Mouse (Mus musculus): ENCODE measurements at regions not wholly inside any gene's neighbourhood (a gene's known extent, or its start where the extent isn't known, plus 50 kb on each side); places are given as distances from the start of the nearest gene placed in this dataset.

DNA sequence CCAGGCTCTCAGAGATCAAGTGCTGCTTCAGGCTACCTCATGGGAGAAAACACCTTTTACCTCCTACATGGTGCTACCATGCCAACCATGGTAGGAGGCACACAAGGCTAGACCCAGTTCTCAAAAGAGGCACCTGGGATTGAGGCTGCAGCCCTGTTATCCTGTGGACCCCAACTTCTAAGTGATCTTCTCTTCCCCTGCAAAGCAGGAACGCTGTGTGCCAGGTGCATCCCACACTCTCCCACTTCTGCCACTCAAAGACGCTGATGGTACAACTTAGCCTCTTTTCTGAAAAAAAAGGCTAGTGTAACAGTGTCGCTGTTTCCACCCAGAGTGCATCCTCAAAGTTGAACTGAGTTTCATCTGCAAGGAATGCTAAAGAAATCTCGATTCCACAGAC, 138.7 kb downstream of the Npy start:
- Histone ChIP-seq H3K4me1 (replicated peaks) (no peaks in the 10 kb centered on the region), H3K4me3 (replicated peaks) (no peak overlapping the region), H3K27ac (replicated peaks) (no peak overlapping the region), H3K9me3 (replicated peaks) (no peaks in the 10 kb centered on the region), H3K36me3 (replicated peaks) (no peaks in the 10 kb centered on the region), H3K4me2 (no peak overlapping the region), H3K9ac (no peak overlapping the region), H3K27me3 (no peaks in the 10 kb centered on the region)
- WGBS (ENCODE audit: insufficient replicate concordance) = 65% methylated on average over 4 of the region's 4 CpGs
- no peak for ATAC-seq (ENCODE audit: insufficient read depth)

DNA sequence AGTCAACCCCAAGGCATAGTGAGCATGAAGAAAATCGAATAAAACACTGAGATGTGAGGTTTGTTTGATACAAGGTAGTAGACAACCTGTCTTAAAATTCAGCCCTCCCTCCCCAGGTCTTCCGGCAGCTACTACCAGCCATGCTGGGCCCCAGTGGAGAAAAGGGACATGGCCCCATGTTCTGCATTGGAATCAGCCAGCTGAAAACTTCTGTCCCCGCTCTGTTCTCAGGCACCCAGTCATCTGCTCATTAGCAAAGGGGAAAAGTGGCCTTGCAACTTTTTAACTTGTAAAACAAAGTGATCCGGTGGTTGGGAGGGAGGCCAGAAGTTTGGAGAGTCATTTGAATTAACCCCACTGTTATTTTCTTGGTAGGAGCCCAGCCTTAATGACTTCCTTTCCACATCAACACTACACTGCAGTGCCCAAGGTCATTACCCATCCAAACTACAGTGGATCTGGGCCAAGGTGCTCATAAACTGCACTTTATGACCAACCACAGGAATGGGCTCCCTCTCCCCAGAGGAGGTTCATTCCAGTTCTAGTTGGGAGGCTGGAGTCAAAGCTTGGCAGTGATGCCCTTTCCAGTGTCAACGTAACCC, 143.5 kb downstream of the Npy start:
- 73% methylated on average over 5 of the region's 5 CpGs for WGBS (ENCODE audit: insufficient replicate concordance)
- Histone ChIP-seq H3K4me2 (no peak overlapping the region), H3K4me1 (replicated peaks) (no peaks in the 10 kb centered on the region), H3K27ac (replicated peaks) (no peak overlapping the region), H3K4me3 (replicated peaks) (no peak overlapping the region), H3K9ac (no peak overlapping the region), H3K27me3 (no peaks in the 10 kb centered on the region), H3K36me3 (replicated peaks) (no peaks in the 10 kb centered on the region), H3K9me3 (replicated peaks) (no peaks in the 10 kb centered on the region)
- ATAC-seq (ENCODE audit: insufficient read depth) = no peak

DNA sequence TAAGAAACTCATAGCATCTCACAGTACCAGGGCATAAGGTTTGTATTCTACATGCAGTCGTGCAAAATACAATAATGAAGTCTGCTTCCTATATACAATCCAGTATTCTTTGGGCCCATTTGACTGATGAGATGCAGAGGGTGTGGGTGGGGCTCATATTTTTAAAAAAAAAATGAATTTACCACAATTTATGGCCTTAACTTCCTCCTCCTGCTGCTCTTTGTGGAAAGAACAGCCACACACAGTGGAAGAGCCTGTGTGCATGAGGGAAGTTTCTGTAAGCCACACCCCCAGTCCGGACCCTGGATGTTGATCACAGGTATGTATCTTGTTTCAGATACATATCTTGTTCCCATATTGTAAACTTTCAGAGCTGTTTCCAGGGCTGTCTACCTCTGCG, 143.5 kb upstream of the Mpp6 start:
- no peak overlapping the region for H3K4me3 ChIP-seq (replicated peaks)
- no peaks in the 10 kb centered on the region for H3K27me3 ChIP-seq
- 51% methylated on average over 3 of the region's 3 CpGs for WGBS (ENCODE audit: insufficient replicate concordance)
- no peak overlapping the region for H3K9ac ChIP-seq
- H3K36me3 ChIP-seq (replicated peaks) = no peaks in the 10 kb centered on the region
- H3K9me3 ChIP-seq (replicated peaks) = no peaks in the 10 kb centered on the region
- no peak overlapping the region for H3K27ac ChIP-seq (replicated peaks)
- H3K4me1 ChIP-seq (replicated peaks) = no peaks in the 10 kb centered on the region
- ATAC-seq (ENCODE audit: insufficient read depth) = no peak
- H3K4me2 ChIP-seq = no peak overlapping the region

DNA sequence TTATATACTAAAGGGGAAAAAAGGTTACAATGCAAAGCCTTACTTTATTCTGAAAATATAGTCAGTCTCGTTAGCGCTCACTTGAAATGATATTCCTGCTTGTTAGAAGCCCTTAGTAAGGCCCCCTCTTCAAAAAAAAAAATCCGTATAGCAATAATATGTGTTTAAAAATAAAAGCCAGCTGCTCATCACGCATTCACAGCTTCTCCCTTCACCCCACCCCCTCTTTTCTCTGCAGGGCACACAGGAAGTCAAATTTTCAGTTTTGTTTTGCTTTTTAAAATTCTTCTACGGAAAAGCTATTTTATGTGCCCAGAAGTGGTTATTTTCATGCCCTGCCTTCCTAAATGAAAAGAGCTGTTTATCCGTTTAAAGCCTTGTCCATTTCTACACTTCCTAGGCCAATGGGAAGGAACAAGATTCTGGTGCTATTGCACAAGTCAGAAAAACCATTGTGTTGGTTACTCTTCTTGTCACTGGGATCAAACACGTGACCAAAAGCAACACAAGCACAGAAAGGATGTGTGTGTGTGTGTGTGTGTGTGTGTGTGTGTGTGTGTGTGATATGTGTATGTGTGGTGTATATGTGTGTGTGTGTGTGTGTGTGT, 136.7 kb upstream of the Mpp6 start:
- Histone ChIP-seq H3K36me3 (replicated peaks) (no peaks in the 10 kb centered on the region), H3K4me2 (no peak overlapping the region), H3K9ac (no peak overlapping the region), H3K4me3 (replicated peaks) (no peak overlapping the region), H3K9me3 (replicated peaks) (no peaks in the 10 kb centered on the region), H3K4me1 (replicated peaks) (no peaks in the 10 kb centered on the region), H3K27ac (replicated peaks) (no peak overlapping the region), H3K27me3 (no peaks in the 10 kb centered on the region)
- ATAC-seq (ENCODE audit: insufficient read depth) = no peak
- WGBS (ENCODE audit: insufficient replicate concordance) = 53% methylated on average over 7 of the region's 7 CpGs

DNA sequence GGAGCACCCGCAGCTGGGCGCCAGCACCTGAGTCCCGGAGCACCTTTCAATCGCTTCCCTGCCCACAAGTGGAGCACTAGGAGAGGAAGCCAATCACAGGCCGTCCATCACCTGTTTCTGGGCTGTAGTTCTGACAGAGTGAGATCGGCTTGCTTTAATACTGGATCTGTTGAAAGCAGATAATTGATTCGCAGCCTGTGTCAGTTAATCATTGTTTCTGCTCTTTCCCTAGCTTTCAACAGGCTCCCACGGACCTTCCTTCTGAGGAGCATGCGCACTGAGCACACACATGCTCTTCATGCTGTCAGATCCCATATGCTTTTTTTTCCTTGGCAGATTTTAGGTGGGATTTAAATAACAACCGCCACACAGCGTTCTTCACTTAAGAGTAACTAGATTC, 132.3 kb upstream of the Mpp6 start:
- no peak for ATAC-seq (ENCODE audit: insufficient read depth)
- Histone ChIP-seq H3K9ac (no peak overlapping the region), H3K27me3 (no peaks in the 10 kb centered on the region), H3K27ac (replicated peaks) (no peak overlapping the region), H3K4me2 (no peak overlapping the region), H3K36me3 (replicated peaks) (no peaks in the 10 kb centered on the region), H3K9me3 (replicated peaks) (no peaks in the 10 kb centered on the region), H3K4me1 (replicated peaks) (no peaks in the 10 kb centered on the region), H3K4me3 (replicated peaks) (no peak overlapping the region)
- 63% methylated on average over 11 of the region's 11 CpGs for WGBS (ENCODE audit: insufficient replicate concordance)

DNA sequence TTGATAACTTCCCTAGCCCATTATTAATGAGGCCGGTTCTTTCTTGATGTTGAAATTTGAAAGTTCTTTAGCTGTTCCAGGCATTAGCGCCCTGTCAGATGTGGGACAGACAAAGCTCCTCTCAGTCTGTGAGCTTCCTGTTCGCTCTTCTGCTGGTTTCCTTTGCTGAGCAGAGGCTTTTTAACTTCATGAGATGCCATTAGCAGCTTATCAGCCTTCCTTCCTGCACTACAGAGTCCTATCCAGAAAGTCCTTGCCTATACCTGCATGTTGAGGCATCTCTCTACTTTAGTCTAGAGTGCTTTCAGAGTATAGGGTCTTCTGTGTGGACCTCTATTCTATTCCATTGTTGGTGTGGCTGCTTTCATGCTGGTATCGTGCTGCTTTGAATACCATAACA, 126.3 kb upstream of the Mpp6 start:
- no peaks in the 10 kb centered on the region for H3K9me3 ChIP-seq (replicated peaks)
- no peak overlapping the region for H3K4me2 ChIP-seq
- H3K27me3 ChIP-seq = no peaks in the 10 kb centered on the region
- H3K9ac ChIP-seq = no peak overlapping the region
- 38% methylated on average over 4 of the region's 4 CpGs for WGBS (ENCODE audit: insufficient replicate concordance)
- no peak overlapping the region for H3K27ac ChIP-seq (replicated peaks)
- H3K4me3 ChIP-seq (replicated peaks) = no peak overlapping the region
- ATAC-seq (ENCODE audit: insufficient read depth) = no peak
- no peaks in the 10 kb centered on the region for H3K36me3 ChIP-seq (replicated peaks)
- H3K4me1 ChIP-seq (replicated peaks) = no peaks in the 10 kb centered on the region

DNA sequence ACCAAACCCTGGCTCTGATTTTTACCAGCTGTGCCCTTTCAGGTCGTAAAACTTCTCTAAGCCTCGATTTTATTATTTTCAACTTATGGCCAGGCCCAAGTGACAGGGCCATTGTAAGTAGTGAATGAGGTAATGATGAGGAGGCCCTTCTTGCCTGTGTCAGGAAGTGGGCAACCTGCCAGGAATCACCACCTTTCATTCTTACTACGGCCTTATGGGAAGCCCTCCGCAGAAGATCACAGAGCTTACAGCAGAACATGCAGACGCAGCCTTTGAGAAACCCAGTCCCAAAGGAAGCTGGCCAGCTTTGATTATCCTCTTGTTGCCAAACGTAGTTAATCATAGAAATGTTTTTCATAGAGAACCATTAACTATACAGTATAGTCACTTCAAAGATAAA, 124.9 kb upstream of the Mpp6 start:
- H3K27me3 ChIP-seq = no peaks in the 10 kb centered on the region
- WGBS (ENCODE audit: insufficient replicate concordance) = 38% methylated on average over 6 of the region's 6 CpGs
- ATAC-seq (ENCODE audit: insufficient read depth) = no peak
- H3K27ac ChIP-seq (replicated peaks) = no peak overlapping the region
- H3K4me1 ChIP-seq (replicated peaks) = no peaks in the 10 kb centered on the region
- H3K4me2 ChIP-seq = no peak overlapping the region
- H3K9ac ChIP-seq = no peak overlapping the region
- H3K36me3 ChIP-seq (replicated peaks) = no peaks in the 10 kb centered on the region
- H3K9me3 ChIP-seq (replicated peaks) = no peaks in the 10 kb centered on the region
- no peak overlapping the region for H3K4me3 ChIP-seq (replicated peaks)

DNA sequence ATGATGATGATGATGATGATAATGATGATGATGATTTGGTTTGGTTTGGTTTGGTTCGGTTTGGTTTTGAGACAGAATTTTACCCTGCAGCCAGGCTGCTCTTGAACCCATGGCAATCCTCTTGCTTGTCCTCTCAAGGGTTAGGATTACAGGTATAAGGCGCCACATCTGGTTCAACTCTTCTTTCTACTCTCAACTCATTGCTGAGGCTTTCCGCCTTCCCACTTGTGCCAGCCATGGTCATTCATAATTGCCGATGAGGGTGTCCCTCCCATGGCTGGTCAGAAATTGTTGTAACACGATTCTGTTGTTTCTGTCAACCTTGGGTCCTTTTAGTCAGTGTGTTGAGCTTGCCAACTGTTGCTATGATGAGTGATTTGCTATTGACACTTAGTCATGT, 122.9 kb upstream of the Mpp6 start:
- no peaks in the 10 kb centered on the region for H3K9me3 ChIP-seq (replicated peaks)
- no peak overlapping the region for H3K4me3 ChIP-seq (replicated peaks)
- 64% methylated on average over 5 of the region's 5 CpGs for WGBS (ENCODE audit: insufficient replicate concordance)
- H3K27ac ChIP-seq (replicated peaks) = no peak overlapping the region
- H3K36me3 ChIP-seq (replicated peaks) = no peaks in the 10 kb centered on the region
- no peak overlapping the region for H3K4me2 ChIP-seq
- H3K4me1 ChIP-seq (replicated peaks) = no peaks in the 10 kb centered on the region
- no peaks in the 10 kb centered on the region for H3K27me3 ChIP-seq
- H3K9ac ChIP-seq = no peak overlapping the region
- no peak for ATAC-seq (ENCODE audit: insufficient read depth)

DNA sequence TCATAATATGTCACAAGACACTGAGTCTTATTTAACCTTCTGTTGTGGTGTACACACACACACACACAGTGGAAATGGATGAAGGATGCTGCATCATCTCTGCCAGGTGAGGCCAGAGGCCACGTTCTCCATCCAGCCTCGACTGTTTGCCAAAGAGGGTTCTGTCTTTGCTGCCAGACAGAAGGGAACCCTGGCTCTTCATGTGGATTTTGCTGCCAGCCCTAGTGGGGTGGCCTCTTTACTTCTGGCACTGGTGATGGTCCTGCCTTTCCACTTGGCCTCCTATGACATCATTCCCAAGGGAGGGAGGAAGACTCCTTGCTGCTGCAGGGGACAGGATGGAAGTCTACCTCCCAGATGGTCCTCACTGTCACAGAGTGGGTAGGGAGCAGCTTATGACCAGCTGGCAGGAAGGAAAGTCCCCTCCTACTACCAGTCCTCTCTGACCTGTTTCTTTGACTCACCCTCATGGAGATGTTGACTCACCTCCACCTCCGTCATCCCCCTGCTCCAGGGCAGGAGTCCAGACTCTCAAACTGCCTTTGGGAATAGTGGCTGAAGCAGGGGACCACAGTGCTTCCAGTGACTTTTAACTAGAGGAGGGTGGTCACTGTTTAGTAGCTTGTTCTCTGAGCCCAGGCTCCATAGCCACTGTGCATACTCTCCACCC, 122.4 kb upstream of the Mpp6 start:
- Histone ChIP-seq H3K27me3 (no peaks in the 10 kb centered on the region), H3K4me1 (replicated peaks) (no peaks in the 10 kb centered on the region), H3K9ac (no peak overlapping the region), H3K27ac (replicated peaks) (no peak overlapping the region), H3K4me3 (replicated peaks) (no peak overlapping the region), H3K4me2 (no peak overlapping the region), H3K9me3 (replicated peaks) (no peaks in the 10 kb centered on the region), H3K36me3 (replicated peaks) (no peaks in the 10 kb centered on the region)
- ATAC-seq (ENCODE audit: insufficient read depth) = no peak
- 64% methylated on average over 3 of the region's 3 CpGs for WGBS (ENCODE audit: insufficient replicate concordance)

DNA sequence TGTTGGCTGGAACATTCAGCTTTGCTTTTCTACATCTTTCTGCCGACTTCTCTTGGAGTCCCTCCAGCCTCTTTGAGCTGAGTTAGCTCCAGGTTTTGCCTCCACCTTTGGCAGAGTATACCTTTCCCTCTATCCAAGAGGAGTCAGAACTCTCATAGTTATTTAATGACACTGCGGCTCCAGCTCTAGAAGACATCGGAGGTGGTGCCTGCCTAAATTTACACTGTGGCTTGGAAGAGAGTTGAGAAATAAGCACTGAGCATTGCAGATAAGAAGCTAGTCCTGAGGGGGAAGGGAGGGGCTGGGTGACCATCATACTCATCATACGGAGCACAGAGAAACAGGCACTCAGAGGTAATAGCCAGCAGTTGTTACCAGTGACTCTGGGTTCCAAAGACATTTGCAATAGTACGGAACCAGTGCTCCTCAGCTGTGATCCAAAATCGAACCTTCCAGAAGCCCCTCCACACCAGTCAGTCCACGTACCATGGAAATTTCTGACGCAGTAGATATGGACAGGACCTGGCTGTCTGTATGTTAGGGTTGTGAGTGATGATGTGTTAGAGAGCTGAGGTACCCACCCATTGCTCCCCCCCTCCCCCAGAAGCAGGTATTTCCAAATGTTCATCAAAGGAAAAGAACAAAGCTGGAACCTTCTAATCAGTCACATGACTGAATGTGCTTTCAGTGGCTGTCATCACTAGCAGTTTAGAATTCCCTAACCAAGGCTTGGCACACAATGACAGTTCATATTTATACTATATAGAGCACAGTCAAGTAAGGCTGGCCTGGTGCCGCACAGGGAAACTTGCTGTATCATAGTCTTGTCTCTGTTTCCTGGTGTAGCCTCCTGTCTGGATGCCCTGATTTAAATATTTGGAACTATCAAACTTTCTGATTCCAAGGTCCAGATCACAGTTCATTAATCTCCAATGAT, 120.2 kb upstream of the Mpp6 start:
- no peak for ATAC-seq (ENCODE audit: insufficient read depth)
- Histone ChIP-seq H3K9me3 (replicated peaks) (no peaks in the 10 kb centered on the region), H3K27ac (replicated peaks) (no peak overlapping the region), H3K9ac (no peak overlapping the region), H3K4me2 (no peak overlapping the region), H3K36me3 (replicated peaks) (no peaks in the 10 kb centered on the region), H3K4me1 (replicated peaks) (no peaks in the 10 kb centered on the region), H3K27me3 (no peaks in the 10 kb centered on the region), H3K4me3 (replicated peaks) (no peak overlapping the region)
- WGBS (ENCODE audit: insufficient replicate concordance) = 42% methylated on average over 9 of the region's 9 CpGs

DNA sequence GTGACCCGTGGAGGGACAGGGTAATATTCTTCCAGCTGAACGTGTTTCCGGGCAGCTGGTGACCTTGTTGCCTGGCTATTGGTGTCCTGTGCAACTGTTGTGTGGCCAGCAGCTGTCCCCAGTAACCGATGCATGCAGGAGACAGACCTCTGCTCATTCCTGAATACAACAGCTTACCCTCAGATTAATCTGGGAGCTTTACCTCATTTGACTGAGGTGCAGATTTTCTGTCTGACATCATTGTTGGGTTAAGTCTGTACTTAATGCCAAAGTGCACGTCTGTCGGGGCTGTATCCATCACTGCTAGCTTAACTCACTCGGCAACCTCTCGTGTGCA, 119.6 kb upstream of the Mpp6 start:
- no peaks in the 10 kb centered on the region for H3K4me1 ChIP-seq (replicated peaks)
- H3K9me3 ChIP-seq (replicated peaks) = no peaks in the 10 kb centered on the region
- H3K27ac ChIP-seq (replicated peaks) = no peak overlapping the region
- ATAC-seq (ENCODE audit: insufficient read depth) = no peak
- no peak overlapping the region for H3K4me3 ChIP-seq (replicated peaks)
- WGBS (ENCODE audit: insufficient replicate concordance) = 67% methylated on average over 8 of the region's 8 CpGs
- H3K36me3 ChIP-seq (replicated peaks) = no peaks in the 10 kb centered on the region
- no peaks in the 10 kb centered on the region for H3K27me3 ChIP-seq
- no peak overlapping the region for H3K9ac ChIP-seq
- no peak overlapping the region for H3K4me2 ChIP-seq
